Mouse (Mus musculus) ES-Bruce4 (cell line): Measurements from ENCODE around the gene Trim2. TPM values are rescaled to one million over a fixed set of nuclear protein-coding genes. Genes with fewer than 3 reads are reported as not detected.

Experiments
- H3K27ac ChIP-seq: 2 replicates; pipeline ENCODE4 v1.5.1; 2012; ENCODE audit warnings: low read length, inconsistent platforms; ENCODE audit not compliant: insufficient read depth
- H3K27me3 ChIP-seq: 2 replicates; pipeline ENCODE4 v1.6.1; 2012; ENCODE audit warnings: mild to moderate bottlenecking, low read length, inconsistent platforms; ENCODE audit not compliant: control insufficient read depth, poor library complexity, insufficient read depth, severe bottlenecking
- H3K36me3 ChIP-seq: 2 replicates; pipeline ENCODE4 v1.6.1; 2012; ENCODE audit warnings: inconsistent platforms, mild to moderate bottlenecking, low read length, moderate library complexity; ENCODE audit not compliant: control insufficient read depth, poor library complexity, insufficient read depth, severe bottlenecking
- H3K4me1 ChIP-seq: one replicate; pipeline ENCODE4 v1.8.1; 2011; ENCODE audit warnings: low read length; ENCODE audit not compliant: control insufficient read depth, insufficient read depth
- H3K4me3 ChIP-seq: 2 replicates; pipeline ENCODE4 v1.5.1; 2011; ENCODE audit warnings: low read depth, mild to moderate bottlenecking, low read length
- H3K9ac ChIP-seq: 2 replicates; pipeline ENCODE4 v1.6.1; 2012; ENCODE audit warnings: low read depth, mild to moderate bottlenecking, inconsistent platforms; ENCODE audit not compliant: poor library complexity, severe bottlenecking
- H3K9me3 ChIP-seq: replicated peaks from 2 replicates; pipeline ENCODE4 v1.6.1; 2012; ENCODE audit warnings: mild to moderate bottlenecking, low read length, inconsistent platforms; ENCODE audit not compliant: control insufficient read depth, poor library complexity, insufficient read depth, severe bottlenecking
- CTCF ChIP-seq: IDR thresholded peaks from one replicate; pipeline ENCODE4 v1.8.1; 2011; ENCODE audit warnings: low read depth, low read length
- EP300 ChIP-seq: IDR thresholded peaks from 2 replicates; pipeline ENCODE4 v1.6.1; 2011; ENCODE audit warnings: low read depth, low read length; ENCODE audit not compliant: insufficient read depth
- POLR2A ChIP-seq: IDR thresholded peaks from one replicate; pipeline ENCODE4 v1.8.1; 2011; ENCODE audit warnings: low read length; ENCODE audit not compliant: insufficient read depth
- polyA plus RNA-seq: library from polyadenylated mRNA; stranded (reverse); fragments of >200 nt; gene quantifications from 2 replicates; pipeline ENCODE4 v1.2.4, GENCODE M21; 2011; ENCODE audit warnings: low read depth; ENCODE audit not compliant: missing spikeins, insufficient read depth, insufficient read length

Trim2 gene
- polyA plus RNA-seq, 1 experiment, result 12.8 TPM

- TF ChIP-seq CTCF (no peak), EP300 (no peak), POLR2A (no peak)
- H3K27me3 ChIP-seq, result no peaks in the 10 kb centered on the region
- H3K4me1 ChIP-seq, result no peaks in the 10 kb centered on the region
- H3K27ac ChIP-seq, result no peak overlapping the region
- no peaks in the 10 kb centered on the region for H3K36me3 ChIP-seq
- no peaks in the 10 kb centered on the region for H3K9me3 ChIP-seq
- H3K9ac ChIP-seq, result no peak overlapping the region
- H3K4me3 ChIP-seq, result no peak overlapping the region
Observed at GRCm38 (mm10) chr3:84286311-84286710, 20.4 kb downstream of the Trim2 start.

GRCm38 (mm10) chr3:84284796-84285195 is 21.9 kb downstream of the Trim2 start:
- no peak for TF ChIP-seq POLR2A
- no peak for TF ChIP-seq CTCF
- TF ChIP-seq EP300, result no peak
- no peaks in the 10 kb centered on the region for H3K36me3 ChIP-seq
- no peaks in the 10 kb centered on the region for H3K9me3 ChIP-seq
- H3K4me3 ChIP-seq, result no peak overlapping the region
- no peak overlapping the region for H3K9ac ChIP-seq
- H3K4me1 ChIP-seq, result no peaks in the 10 kb centered on the region
- H3K27ac ChIP-seq, result no peak overlapping the region
- no peaks in the 10 kb centered on the region for H3K27me3 ChIP-seq

- no peak overlapping the region for H3K9ac ChIP-seq
- no peaks in the 10 kb centered on the region for H3K27me3 ChIP-seq
- H3K4me1 ChIP-seq, result no peaks in the 10 kb centered on the region
- no peaks in the 10 kb centered on the region for H3K36me3 ChIP-seq
- H3K27ac ChIP-seq, result no peak overlapping the region
- no peak for TF ChIP-seq CTCF
- no peak for TF ChIP-seq POLR2A
- no peak for TF ChIP-seq EP300
- no peak overlapping the region for H3K4me3 ChIP-seq
- no peaks in the 10 kb centered on the region for H3K9me3 ChIP-seq
Observed at GRCm38 (mm10) chr3:84283524-84283923, 23.2 kb downstream of the Trim2 start.

GRCm38 (mm10) chr3:84281936-84282371 is 24.7 kb downstream of the Trim2 start:
- H3K4me3 ChIP-seq, result no peak overlapping the region
- TF ChIP-seq CTCF (no peak), EP300 (no peak), POLR2A (no peak)
- H3K4me1 ChIP-seq, result no peaks in the 10 kb centered on the region
- no peak overlapping the region for H3K27ac ChIP-seq
- H3K9me3 ChIP-seq, result no peaks in the 10 kb centered on the region
- H3K27me3 ChIP-seq, result no peaks in the 10 kb centered on the region
- H3K9ac ChIP-seq, result no peak overlapping the region
- no peaks in the 10 kb centered on the region for H3K36me3 ChIP-seq

- TF ChIP-seq EP300 (no peak), CTCF (no peak), POLR2A (no peak)
- no peaks in the 10 kb centered on the region for H3K36me3 ChIP-seq
- H3K9ac ChIP-seq, result no peak overlapping the region
- no peaks in the 10 kb centered on the region for H3K9me3 ChIP-seq
- no peak overlapping the region for H3K4me3 ChIP-seq
- no peaks in the 10 kb centered on the region for H3K27me3 ChIP-seq
- no peaks in the 10 kb centered on the region for H3K4me1 ChIP-seq
- H3K27ac ChIP-seq, result no peak overlapping the region
Observed at GRCm38 (mm10) chr3:84278809-84279208, 27.9 kb downstream of the Trim2 start.

GRCm38 (mm10) chr3:84275124-84275523 is 31.6 kb downstream of the Trim2 start:
- Histone ChIP-seq H3K36me3 (no peaks in the 10 kb centered on the region), H3K4me1 (no peaks in the 10 kb centered on the region)
- TF ChIP-seq EP300 (no peak), POLR2A (no peak), CTCF (no peak)

More at GRCm38 (mm10) chr3:84275124-84275523, 31.6 kb downstream of the Trim2 start:
- Histone ChIP-seq H3K27me3 (no peaks in the 10 kb centered on the region), H3K9ac (no peak overlapping the region), H3K9me3 (no peaks in the 10 kb centered on the region), H3K4me3 (no peak overlapping the region), H3K27ac (no peak overlapping the region)
